Mouse (Mus musculus) Patski (cell line): ENCODE results near the gene Trim43b. TPM values are rescaled to one million over a fixed set of nuclear protein-coding genes. Genes with fewer than 3 reads are reported as not detected.
"Not testable (repeated sequence)": the region's sequence is repeated elsewhere in the genome, so short reads cannot be mapped to it uniquely, and the experiment has no call there.

Source experiments
- ATAC-seq: fragments of 100-300 bp; one replicate; pipeline ENCODE4 v1.8.0; 2021
- CTCF ChIA-PET: fragments of 350-600 bp; sonication (Branson Sonifier 250); formaldehyde crosslinking; loops from one replicate; lab custom pipeline; 2022; ENCODE audit warnings: inconsistent platforms; lab: Charles Lee
- POLR2A ChIA-PET: fragments of 350-600 bp; sonication (Branson Sonifier 250); formaldehyde crosslinking; loops from one replicate; lab custom pipeline; 2022; ENCODE audit warnings: antibody characterized with exemption, inconsistent platforms; lab: Charles Lee
- DNase-seq: peaks from one replicate; pipeline ENCODE4 v3.0.0-alpha.2; 2011; ENCODE audit warnings: low read depth, low spot score
- H3K27me3 ChIP-seq: fragments of 371-371 bp; one replicate; pipeline ENCODE4 v1.5.1; 2021
- in situ Hi-C: fragments of 300-500 bp; cut with MboI; formaldehyde crosslinking; loops from 3 replicates; pipeline ENCODE4 v1.11.1; 2018; ENCODE audit warnings: low pct_unique_long_range_greater_than_20kb, mixed read lengths
- polyA plus RNA-seq: library from polyadenylated mRNA; unstranded; gene quantifications from one replicate; pipeline ENCODE4 v1.2.3, GENCODE M21; 2021

The Trim43b gene
- 0.06 TPM for polyA plus RNA-seq

DNA sequence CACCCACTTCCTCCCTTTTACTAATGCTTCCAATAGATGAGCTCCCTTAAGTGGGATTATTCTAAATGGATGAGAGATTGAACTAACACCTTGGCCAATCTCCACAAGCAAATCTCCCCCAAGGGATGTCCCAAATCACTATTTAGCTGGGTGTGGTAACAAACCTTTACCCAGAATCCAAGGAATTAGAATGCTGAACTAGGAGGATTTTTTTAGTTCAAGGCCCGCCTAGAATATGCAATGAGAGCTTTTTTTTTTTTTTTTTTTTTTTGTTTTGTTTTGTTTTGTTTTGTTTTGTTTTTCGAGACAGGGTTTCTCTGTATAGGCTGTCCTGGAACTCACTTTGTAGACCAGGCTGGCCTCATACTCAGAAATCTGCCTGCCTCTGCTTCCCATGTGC, at the start of gene Trim43b:
Gene Trim43b, minus strand, starts transcription at position 101 of the 400 bp plus-strand sequence.
- DNase-seq, ATAC-seq, in situ Hi-C loops, H3K27me3 ChIP-seq, POLR2A ChIA-PET, CTCF ChIA-PET: not testable (repeated sequence)

DNA sequence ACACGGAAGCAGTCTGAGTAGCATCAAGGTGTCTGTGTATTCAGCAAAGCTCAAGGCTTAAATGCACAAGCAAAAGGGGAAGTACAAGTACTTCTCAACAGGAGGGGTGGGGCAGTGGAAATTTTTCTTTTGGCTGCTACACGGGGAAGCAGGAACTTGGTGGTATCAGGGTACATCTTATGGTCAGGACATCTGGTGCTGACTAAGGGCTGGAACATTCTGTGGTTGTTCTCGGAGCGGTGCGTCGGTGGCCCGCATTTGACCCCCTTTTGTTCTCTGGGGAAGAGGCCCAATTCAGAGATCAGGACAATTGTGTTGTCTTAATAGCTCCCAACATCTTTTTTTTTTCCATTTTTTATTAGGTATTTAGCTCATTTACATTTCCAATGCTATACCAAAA, 11.9 kb upstream of the Trim43b start:
- DNase-seq, H3K27me3 ChIP-seq, CTCF ChIA-PET, POLR2A ChIA-PET, in situ Hi-C loops, ATAC-seq: not testable (repeated sequence)

DNA sequence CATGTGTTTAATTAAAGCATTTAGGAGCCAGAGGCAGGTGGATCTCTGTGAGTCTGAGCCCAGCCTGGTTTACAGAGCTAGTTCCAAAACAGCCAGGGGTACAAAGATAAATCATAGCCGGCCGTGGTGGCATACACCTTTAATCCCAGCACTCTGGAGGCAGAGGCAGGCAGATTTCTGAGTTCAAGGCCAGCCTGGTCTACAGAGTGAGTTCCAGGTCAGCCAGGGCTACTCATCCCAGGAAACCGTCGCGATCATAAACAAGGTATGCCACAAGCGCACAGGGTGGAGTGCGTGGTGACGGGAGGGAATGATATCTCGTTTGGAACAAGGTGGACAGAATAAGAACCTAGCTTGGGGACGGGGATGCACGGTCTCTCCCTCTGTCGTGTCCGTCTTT, 5.9 kb downstream of the Trim43b start:
- ATAC-seq, DNase-seq, in situ Hi-C loops, POLR2A ChIA-PET, CTCF ChIA-PET, H3K27me3 ChIP-seq: not testable (repeated sequence)

DNA sequence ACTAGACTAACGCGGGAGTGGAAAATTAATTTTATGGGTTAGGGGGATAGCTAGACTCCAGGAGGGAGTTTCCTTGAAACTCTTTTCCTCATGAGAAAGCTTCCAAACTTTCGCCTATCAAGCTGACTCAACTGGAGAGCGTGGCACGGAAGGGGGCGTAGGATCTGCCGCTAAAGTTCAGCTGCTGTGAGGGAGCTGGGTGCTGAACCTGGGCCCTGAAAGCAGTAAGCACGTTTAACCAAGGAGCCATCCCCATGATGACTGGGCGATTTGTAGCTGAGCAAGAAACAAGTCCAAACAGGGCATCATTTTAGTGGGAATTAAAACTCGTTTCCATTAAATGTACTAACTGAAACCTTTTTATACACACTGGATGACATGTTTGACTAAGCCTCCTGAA, 13.0 kb downstream of the Trim43b start:
- POLR2A ChIA-PET, H3K27me3 ChIP-seq, DNase-seq, CTCF ChIA-PET, in situ Hi-C loops, ATAC-seq: not testable (repeated sequence)

DNA sequence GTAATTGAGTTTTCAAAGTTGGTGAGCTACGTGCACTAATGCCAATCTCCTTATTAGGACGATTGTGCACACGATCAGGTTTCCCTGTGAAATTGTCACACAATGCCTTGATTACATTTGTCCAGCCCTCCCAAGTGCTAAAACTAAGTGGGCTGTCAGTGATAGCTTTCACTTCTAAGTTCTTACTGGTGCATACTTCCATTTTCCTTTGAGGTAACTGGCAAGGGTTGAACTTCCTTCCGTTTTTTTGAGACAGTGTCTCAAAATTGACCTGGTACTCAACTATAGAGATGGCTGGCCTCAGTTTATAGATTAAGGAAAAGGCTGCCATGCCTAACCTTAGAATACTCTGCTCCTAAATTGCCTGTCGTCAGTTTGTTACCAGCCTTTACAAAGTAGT, 16.1 kb downstream of the Trim43b start:
- CTCF ChIA-PET, ATAC-seq, in situ Hi-C loops: not testable (repeated sequence)

DNA sequence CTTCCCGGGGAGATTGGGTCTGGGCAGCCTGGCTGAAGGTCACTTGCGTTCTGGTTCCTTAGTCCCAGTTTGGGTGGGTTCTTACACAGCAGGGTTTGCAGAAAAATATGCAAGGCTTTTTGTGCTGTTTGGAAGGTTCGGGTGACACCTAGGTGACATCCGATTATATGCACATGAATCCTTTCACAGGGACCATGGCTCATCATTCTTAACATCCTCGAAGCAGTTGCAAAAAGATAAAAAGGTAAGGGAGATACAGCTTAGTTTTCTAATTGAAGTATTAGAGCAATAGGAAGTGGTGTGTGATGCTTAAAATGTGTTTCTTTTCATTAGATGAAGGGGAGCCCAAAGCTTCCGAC, 25.5 kb downstream of the Trim43b start:
- DNase-seq, H3K27me3 ChIP-seq, POLR2A ChIA-PET, in situ Hi-C loops, CTCF ChIA-PET, ATAC-seq: not testable (repeated sequence)

More for the DNA sequence above, 16.1 kb downstream of the Trim43b start:
- POLR2A ChIA-PET, DNase-seq, H3K27me3 ChIP-seq: not testable (repeated sequence)

DNA sequence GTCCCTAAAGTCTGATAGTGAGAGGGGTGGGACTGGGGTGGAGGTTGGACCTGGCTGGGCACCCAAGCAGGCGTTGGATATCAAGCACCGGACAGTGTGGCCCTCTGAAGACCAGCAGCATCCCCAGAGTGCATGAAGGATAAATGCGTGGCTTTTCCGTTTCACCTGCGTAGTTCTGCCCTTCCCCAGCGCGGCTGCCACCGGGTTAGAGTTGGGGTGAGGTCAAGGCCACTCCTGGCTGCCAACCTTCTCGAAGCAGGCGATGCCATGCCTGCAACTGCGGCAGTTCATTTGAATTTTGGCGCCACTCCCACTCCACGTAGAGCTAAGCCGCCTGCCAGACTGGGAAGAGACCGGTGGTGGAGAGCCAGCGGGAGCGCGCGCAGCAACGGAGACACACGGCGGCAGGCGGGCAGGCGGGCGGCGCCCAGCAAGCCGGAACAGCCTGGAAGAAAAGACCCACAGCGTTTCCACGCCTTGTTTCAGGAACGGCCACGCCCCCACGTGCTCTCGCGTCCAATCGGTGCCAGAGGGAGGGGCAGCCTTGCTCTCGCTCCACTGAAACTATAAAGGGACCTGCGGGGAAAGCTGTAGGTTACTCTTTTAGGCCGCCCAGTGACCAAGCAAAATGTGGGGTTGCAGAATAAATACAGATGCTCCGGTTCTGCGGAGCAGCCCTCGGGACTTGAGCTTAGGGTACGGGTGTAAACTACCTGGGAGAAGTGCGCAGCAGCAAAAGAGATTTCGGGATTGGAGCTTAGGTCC, 26.1 kb downstream of the Trim43b start:
- POLR2A ChIA-PET, in situ Hi-C loops, DNase-seq, CTCF ChIA-PET, H3K27me3 ChIP-seq: not testable (repeated sequence)
- peak; percentile 94 for ATAC-seq

Other genes starting within 250 kb of the Trim43b start
- not detected for gene Bcl2a1a, start 135.9 kb downstream of the Trim43b start, polyA plus RNA-seq
- gene Bcl2a1b, start 106.4 kb upstream of the Trim43b start, polyA plus RNA-seq: not detected
- not detected for gene Gm29094, start 106.5 kb upstream of the Trim43b start, polyA plus RNA-seq
- gene Mthfs, start 117.8 kb upstream of the Trim43b start, polyA plus RNA-seq: 14.3 TPM